Mouse (Mus musculus) spleen, postnatal 14 days (tissue): ENCODE data around the gene Map3k19.
A peak's percentile ranks its signal among the peaks of the same experiment; 100 is the strongest.

Experiments
- DNase-seq, 2 experiments: peaks; one replicate each; pipeline ENCODE4 v3.0.0; 2021 to 2022; ENCODE audit warnings: low spot score in 2 of 2

Gene Map3k19

DNA sequence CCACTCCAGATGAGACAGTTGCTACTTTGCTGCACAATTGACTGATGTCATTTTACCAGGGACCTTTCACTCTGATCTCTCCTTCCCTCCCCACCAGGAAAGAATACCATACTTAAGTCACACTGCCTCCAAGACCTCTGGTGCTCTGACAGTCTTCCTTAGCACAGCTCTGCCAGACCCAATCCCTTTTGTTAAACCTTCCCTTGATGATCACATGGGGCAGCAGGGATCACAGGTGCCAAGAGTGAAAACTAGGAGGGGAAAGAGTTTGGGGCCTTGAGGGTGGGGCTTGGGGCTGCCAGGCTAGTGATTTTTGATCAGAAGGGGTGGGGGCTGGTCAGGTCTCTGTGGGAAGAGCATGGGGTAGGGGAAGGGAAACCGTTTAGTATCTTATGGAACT lies 58.1 kb downstream of the Map3k19 start:
- DNase-seq, result no peak

GRCm38 (mm10) chr1:127796341-127796740 lies 58.5 kb downstream of the Map3k19 start:
- no peak for DNase-seq

GRCm38 (mm10) chr1:127795087-127795769 lies 59.6 kb downstream of the Map3k19 start:
- no peak for DNase-seq

DNA sequence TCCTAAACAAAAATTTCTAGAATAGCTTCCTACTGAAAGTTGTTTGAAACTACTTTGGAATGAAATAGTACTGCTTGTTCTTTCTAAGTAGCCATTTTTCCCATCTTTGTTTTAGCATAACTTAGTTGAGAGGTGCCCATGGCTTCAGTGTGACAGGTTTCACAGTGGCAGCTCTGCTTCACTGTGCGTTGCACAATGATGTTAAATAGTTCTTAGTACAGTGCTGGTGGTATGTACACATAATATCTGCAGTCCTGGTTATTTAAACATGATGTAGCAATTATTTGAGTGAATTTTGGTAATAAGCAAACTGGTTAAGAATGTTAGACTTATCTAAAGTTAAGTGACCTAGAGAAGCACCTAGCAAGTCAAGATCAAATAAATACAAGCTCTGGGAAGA lies 61.4 kb downstream of the Map3k19 start:
- DNase-seq, result no peak

- DNase-seq, result no peak
Measured at GRCm38 (mm10) chr1:127788943-127789342, 65.9 kb downstream of the Map3k19 start.

- DNase-seq, result no peak
Measured at GRCm38 (mm10) chr1:127785882-127786281, 68.9 kb downstream of the Map3k19 start.

- no peak for DNase-seq
Measured at GRCm38 (mm10) chr1:127783862-127784261, 71.0 kb downstream of the Map3k19 start.

DNA sequence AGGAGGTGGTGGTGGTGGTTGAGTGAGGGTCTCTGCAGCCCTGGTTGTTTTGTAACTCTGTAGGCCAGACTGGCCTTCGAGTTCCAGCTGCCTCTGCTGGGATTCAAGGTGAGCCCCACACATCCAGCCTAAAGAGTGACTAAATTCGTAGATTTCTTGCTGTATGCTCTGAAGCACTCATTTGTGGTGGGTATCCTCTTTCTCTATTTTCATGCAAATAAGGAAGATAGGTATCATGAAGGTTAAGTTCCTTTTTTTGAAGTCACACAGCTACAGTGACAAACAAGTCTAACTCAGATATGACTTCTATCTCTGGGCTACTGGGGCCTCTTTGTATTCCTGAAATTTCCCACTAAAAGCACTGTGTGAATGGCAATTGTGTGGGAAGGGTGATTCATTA lies 74.0 kb downstream of the Map3k19 start:
- no peak for DNase-seq

DNA sequence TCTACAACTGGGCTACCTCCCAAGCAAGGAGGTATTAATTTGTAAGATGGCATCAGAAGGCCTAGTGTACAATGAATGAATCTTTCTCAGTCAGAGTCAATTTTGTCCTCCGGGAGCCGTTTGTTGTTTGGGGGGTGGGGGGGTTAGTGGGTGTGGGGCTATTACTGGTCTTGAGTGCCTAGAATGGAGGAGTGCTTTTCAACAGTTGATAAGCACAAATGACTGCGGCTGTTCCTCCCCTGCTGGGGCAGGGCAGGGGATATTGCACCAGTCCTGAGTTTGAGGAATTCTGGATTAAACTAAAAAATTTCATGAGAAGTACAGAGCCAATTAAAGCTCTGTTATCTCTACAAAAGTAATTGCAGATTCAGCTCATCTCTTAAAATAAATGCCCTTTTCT lies 74.7 kb downstream of the Map3k19 start:
- no peak for DNase-seq

GRCm38 (mm10) chr1:127778611-127779010 lies 76.2 kb downstream of the Map3k19 start:
- no peak for DNase-seq

- DNase-seq, result no peak
Measured at GRCm38 (mm10) chr1:127776246-127776645, 78.6 kb downstream of the Map3k19 start.

- no peak for DNase-seq
Measured at GRCm38 (mm10) chr1:127775206-127775720, 79.6 kb downstream of the Map3k19 start.

DNA sequence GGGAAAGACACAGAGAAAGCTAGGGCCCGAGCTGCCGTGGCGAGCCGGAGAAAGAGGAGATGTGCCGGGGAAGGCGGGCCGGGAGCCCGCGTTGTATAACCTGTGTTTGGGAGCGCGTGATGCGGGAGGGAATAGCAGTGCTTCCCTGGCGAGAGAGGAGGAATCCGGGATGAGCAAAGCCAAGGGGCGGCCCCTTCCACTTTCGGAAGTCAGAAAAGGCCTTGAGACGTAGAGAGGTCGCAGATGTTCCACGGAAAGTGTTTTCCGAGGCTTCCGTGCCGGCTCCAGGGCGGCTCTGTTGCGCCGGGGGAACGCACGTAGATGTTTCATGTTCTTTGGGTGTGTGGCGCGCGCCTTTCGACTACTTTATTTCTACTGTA lies 80.3 kb downstream of the Map3k19 start:
- no peak for DNase-seq

DNA sequence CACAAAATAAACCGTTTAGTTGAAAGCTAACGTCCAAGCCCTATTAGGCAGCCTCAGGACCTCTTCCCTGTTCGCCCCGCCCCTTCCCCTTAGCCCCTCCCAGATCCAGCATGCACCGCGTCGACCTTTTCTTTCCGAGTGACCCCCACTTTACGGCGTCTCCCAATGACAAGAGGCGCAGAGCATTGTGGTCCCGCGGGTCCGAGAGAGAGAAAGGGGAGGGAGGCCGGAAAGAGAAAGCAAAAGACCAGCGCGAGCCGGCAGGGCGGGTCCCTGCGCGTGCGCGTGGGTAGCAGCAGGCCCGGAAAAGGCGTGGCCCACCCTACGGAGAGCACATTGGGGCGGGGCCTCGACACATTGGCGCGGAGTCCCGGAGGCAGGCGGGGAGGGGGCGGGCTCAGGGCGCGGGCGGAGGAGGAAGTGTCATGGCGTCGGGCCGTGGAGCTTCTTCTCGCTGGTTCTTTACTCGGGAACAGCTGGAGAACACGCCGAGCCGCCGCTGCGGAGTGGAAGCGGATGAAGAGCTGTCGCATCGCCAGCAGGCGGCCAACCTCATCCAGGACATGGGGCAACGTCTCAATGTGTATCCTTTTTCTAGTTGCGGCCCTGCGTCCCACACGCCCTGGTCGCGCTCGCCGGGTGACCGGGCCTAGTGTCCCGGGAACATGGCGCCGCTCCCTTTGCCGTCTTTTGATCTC lies 80.9 kb downstream of the Map3k19 start, which contains the start of gene Ccnt2:
Gene Ccnt2 (plus strand): TSS at position 362 of the 698 bp plus-strand sequence.
- peak; percentile 97 for DNase-seq

DNA sequence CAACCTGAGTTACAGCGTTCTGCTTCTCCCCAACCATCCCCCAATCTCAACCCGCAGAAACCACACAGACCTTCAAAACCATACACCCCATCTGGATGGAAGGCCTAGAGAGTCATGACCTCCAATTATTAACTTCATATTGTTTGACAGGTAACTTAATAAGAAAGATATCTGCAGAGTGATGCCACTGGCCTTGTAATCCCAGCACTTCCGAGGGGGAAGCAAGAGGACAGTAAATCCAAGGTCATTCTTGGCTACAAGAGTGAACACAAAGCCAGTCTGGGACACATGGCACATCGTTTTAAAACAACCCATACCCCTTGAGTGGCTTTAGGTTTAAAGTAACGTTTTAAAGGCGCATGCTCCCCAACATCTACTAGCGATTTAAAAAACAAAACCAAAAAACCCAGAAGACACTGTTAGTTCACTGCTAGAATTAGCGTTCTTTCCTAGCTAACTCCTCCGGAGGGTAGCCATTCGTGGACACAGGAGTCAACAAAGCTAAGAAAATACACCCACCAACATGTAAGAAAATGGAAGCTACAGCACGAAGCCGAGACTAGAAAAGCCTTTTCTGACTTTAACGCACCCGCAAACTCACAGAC lies 81.5 kb downstream of the Map3k19 start:
- no peak for DNase-seq

DNA sequence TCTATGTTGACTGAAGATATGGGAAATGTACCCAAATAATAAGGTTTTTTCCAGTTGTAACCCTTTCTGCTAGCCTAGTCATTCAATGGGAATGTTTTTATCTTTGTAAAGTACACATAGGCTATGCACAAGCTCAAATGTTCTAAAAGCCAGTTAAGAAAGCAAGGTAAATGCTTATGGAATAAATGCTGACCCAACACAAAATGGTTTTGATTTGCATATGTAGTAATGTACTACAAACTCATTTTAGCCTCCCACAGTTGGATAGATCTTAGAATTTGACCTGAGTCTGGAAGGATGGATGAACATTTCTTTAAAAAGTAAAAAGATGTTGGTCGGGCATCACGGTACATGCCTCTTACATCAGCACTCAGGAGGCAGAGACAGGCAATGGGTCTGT lies 88.1 kb downstream of the Map3k19 start:
- DNase-seq, result no peak

DNA sequence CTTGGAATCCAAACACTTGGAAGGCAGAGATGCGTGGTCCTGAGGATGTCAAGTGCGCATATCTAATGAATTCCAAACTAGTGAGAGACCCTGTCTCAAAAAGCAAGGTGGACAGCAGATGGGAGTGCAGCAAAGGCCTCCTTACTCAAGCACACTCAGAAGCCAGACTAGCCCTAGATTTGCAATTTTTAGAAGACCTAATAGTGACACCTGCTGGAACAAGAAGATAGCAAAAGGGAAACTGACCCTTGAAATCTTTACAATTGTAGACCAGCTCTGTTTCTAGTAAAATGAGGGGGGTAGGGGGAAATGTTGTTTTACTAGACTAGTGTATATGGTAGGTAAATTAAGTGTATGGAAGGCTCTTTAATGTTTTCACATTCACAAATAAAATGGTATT lies 89.4 kb downstream of the Map3k19 start:
- DNase-seq, result no peak
